Mouse (Mus musculus): ENCODE data around the gene Aif1l. TPM values are rescaled to one million over a fixed set of nuclear protein-coding genes. Genes with fewer than 3 reads are reported as not detected.
"Not testable (repeated sequence)": the region's sequence is repeated elsewhere in the genome, so short reads cannot be mapped to it uniquely, and the experiment has no call there.

Gene Aif1l
- 50.3 and 54.3 TPM in 2 replicates for polyA plus RNA-seq (2015; fragmentation: Nextera tagmentation; extraction: Ambion mirVana)

GRCm38 (mm10) chr2:31950058-31950871 lies at the start of gene Aif1l:
Aif1l (plus strand) TSS chr2:31950139.
- Histone ChIP-seq H3K9me3 (no peaks in the 10 kb centered on the region), H3K36me3 (peaks cover 15% of the 10 kb centered on the region; the same call in 1 of the 2 replicates), H3K27ac (no peak within 1 kb of the TSS), H3K9ac (peak within 1 kb of the TSS; percentile 82), H3K4me2 (replicated peaks) (peak within 1 kb of the TSS; percentile 89), H3K4me1 (peaks cover 25% of the 10 kb centered on the region), H3K4me3 (peak within 1 kb of the TSS; percentile 80), H3K27me3 (no peaks in the 10 kb centered on the region)
- WGBS = under 1% methylated on average over 56 of the region's 66 CpGs
- ATAC-seq (ENCODE audit: low FRiP score, low read depth) = peak; percentile 70

GRCm38 (mm10) chr2:31900932-31901331 lies 49.0 kb upstream of the Aif1l start:
- Histone ChIP-seq H3K27me3 (no peaks in the 10 kb centered on the region), H3K27ac (no peak overlapping the region), H3K9me3 (no peaks in the 10 kb centered on the region), H3K9ac (no peak overlapping the region; the same call in 1 of the 2 replicates), H3K4me1 (peaks cover 14% of the 10 kb centered on the region), H3K36me3 (no peaks in the 10 kb centered on the region), H3K4me3 (no peak overlapping the region), H3K4me2 (replicated peaks) (no peak overlapping the region)
- ATAC-seq (ENCODE audit: low FRiP score, low read depth) = no peak
- WGBS = 80% methylated on average over 4 of the region's 4 CpGs

- Histone ChIP-seq H3K9ac (no peak overlapping the region), H3K4me3 (no peak overlapping the region), H3K36me3 (no peaks in the 10 kb centered on the region), H3K4me2 (replicated peaks) (no peak overlapping the region), H3K9me3 (no peaks in the 10 kb centered on the region), H3K27ac (no peak overlapping the region), H3K27me3 (no peaks in the 10 kb centered on the region), H3K4me1 (peaks cover 19% of the 10 kb centered on the region)
- no peak for ATAC-seq (ENCODE audit: low FRiP score, low read depth)
- 48% methylated on average over 4 of the region's 4 CpGs for WGBS
These were observed 48.1 kb upstream of the Aif1l start for GRCm38 (mm10) chr2:31901659-31902362.

- 4% methylated on average over 6 of the region's 6 CpGs for WGBS
- ATAC-seq (ENCODE audit: low FRiP score, low read depth) = no peak
- Histone ChIP-seq H3K9me3 (no peaks in the 10 kb centered on the region), H3K9ac (peak overlapping the region; percentile 48; the same call in 1 of the 2 replicates), H3K36me3 (no peaks in the 10 kb centered on the region), H3K27ac (no peak overlapping the region), H3K4me1 (peaks cover 19% of the 10 kb centered on the region), H3K4me2 (replicated peaks) (no peak overlapping the region), H3K4me3 (no peak overlapping the region), H3K27me3 (no peaks in the 10 kb centered on the region)
These were observed 45.9 kb upstream of the Aif1l start for GRCm38 (mm10) chr2:31904089-31904488.

DNA sequence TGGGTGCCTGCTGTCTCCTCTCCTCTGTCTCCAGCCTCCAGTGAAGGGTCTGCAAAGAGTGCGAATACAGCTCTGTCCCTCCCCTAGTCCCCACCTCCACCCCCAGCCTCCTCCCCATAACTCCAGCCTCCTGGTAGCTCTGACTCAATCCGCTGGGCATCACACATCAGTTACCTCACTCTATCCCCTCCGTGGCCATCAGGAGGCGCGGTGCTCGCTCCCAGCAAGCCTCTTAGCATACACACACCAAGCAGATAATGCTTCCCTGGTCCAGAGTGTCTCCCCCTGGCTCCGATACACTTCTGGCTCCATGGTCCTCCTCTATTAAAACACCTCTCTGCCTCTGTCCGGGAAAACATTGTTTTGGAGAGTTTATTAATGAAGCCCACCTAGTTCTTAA lies 45.3 kb upstream of the Aif1l start:
- Histone ChIP-seq H3K9me3 (no peaks in the 10 kb centered on the region), H3K27ac (no peak overlapping the region), H3K36me3 (no peaks in the 10 kb centered on the region), H3K4me1 (peaks cover 19% of the 10 kb centered on the region), H3K4me3 (no peak overlapping the region), H3K27me3 (no peaks in the 10 kb centered on the region), H3K9ac (no peak overlapping the region), H3K4me2 (replicated peaks) (no peak overlapping the region)
- WGBS = 10% methylated on average over 8 of the region's 8 CpGs
- no peak for ATAC-seq (ENCODE audit: low FRiP score, low read depth)

DNA sequence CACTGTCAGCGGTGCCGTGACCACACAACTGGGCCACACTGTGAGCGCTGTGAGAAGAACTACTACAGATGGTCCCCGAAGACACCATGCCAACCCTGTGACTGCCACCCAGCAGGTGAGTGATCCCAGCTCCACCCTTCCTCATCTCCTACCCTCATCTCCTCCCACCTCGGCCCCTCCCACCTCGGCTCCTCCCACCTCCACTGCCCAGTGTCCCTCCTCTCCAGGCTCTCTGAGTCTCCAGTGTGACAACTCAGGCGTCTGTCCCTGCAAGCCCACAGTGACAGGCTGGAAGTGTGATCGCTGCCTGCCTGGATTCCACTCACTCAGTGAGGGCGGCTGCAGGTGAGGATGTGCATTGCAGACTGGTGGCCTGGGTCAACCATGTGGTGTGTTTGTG lies 44.3 kb upstream of the Aif1l start:
- WGBS = 30% methylated on average over 9 of the region's 9 CpGs
- no peak for ATAC-seq (ENCODE audit: low FRiP score, low read depth)
- H3K27me3 ChIP-seq = no peaks in the 10 kb centered on the region

DNA sequence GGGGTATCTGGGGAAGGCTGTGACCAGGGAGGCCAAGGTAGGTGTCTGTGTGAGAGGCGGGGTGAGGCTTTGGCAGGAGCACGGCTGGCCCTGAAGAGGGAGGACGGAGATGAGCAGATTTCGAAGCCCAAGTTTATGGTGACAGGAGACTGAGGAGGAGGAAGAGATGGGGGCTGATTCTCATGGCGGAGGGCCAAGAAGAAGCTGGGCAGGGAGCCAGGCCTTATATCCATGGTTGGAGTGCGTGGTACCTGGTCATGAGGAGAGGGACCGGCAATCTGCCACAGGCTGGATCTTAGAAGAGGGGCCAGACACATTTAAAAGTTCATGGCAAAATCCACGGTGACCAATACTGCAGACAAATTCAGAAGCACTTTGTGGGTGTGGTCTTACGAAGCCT lies 43.5 kb upstream of the Aif1l start:
- Histone ChIP-seq H3K9ac (no peak overlapping the region), H3K27ac (no peak overlapping the region), H3K4me2 (replicated peaks) (no peak overlapping the region), H3K4me1 (peaks cover 19% of the 10 kb centered on the region), H3K9me3 (no peaks in the 10 kb centered on the region), H3K4me3 (no peak overlapping the region), H3K36me3 (no peaks in the 10 kb centered on the region), H3K27me3 (no peaks in the 10 kb centered on the region)
- ATAC-seq (ENCODE audit: low FRiP score, low read depth) = no peak
- WGBS = 72% methylated on average over 9 of the region's 9 CpGs

More for the DNA sequence above, 44.3 kb upstream of the Aif1l start:
- H3K4me2 ChIP-seq (replicated peaks) = no peak overlapping the region
- no peaks in the 10 kb centered on the region for H3K36me3 ChIP-seq
- no peak overlapping the region for H3K9ac ChIP-seq
- peaks cover 19% of the 10 kb centered on the region for H3K4me1 ChIP-seq
- no peaks in the 10 kb centered on the region for H3K9me3 ChIP-seq
- no peak overlapping the region for H3K4me3 ChIP-seq
- H3K27ac ChIP-seq = no peak overlapping the region

GRCm38 (mm10) chr2:31912575-31912974 lies 37.4 kb upstream of the Aif1l start:
- 66% methylated on average over 4 of the region's 4 CpGs for WGBS
- Histone ChIP-seq H3K4me3 (no peak overlapping the region), H3K4me1 (no peaks in the 10 kb centered on the region), H3K27ac (no peak overlapping the region), H3K36me3 (no peaks in the 10 kb centered on the region), H3K9ac (no peak overlapping the region), H3K27me3 (no peaks in the 10 kb centered on the region), H3K4me2 (replicated peaks) (no peak overlapping the region), H3K9me3 (no peaks in the 10 kb centered on the region)
- no peak for ATAC-seq (ENCODE audit: low FRiP score, low read depth)

- not testable (repeated sequence) for ATAC-seq (ENCODE audit: low FRiP score, low read depth); H3K9ac ChIP-seq; H3K4me2 ChIP-seq (replicated peaks); H3K36me3 ChIP-seq; H3K4me3 ChIP-seq; H3K27ac ChIP-seq; H3K4me1 ChIP-seq; H3K9me3 ChIP-seq; H3K27me3 ChIP-seq
These were observed 35.7 kb upstream of the Aif1l start for GRCm38 (mm10) chr2:31914213-31914612.

- no peak overlapping the region for H3K4me3 ChIP-seq
- H3K4me2 ChIP-seq (replicated peaks) = no peak overlapping the region
- no peak overlapping the region for H3K27ac ChIP-seq
- no peak for ATAC-seq (ENCODE audit: low FRiP score, low read depth)
- 21% methylated on average over 4 of the region's 4 CpGs for WGBS
- H3K36me3 ChIP-seq = no peaks in the 10 kb centered on the region
- no peaks in the 10 kb centered on the region for H3K9me3 ChIP-seq
- H3K27me3 ChIP-seq = no peaks in the 10 kb centered on the region
- no peak overlapping the region for H3K9ac ChIP-seq
- no peaks in the 10 kb centered on the region for H3K4me1 ChIP-seq
These were observed 34.8 kb upstream of the Aif1l start for GRCm38 (mm10) chr2:31915112-31915511.

DNA sequence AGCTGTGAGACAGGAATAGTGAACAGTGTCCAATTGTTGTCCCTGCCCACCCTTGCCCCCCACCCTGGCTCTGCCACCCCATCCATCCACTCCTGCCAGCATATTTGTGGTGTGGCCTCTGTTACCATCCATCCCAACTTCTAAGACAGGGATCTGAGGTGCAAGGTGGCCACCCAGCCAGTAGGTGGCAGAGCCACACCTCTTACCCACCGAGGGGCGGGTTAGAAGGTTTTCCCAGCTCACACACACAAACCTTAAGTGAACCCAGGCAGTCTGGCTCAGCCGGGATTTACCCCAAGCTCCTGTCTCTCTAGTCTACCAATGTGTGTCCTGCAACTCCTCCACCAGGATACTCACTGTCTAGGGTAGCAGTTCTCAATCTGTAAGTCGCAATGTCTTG lies 32.3 kb upstream of the Aif1l start:
- Histone ChIP-seq H3K4me3 (no peak overlapping the region), H3K9me3 (no peaks in the 10 kb centered on the region), H3K36me3 (no peaks in the 10 kb centered on the region), H3K9ac (no peak overlapping the region), H3K4me1 (no peaks in the 10 kb centered on the region), H3K4me2 (replicated peaks) (no peak overlapping the region), H3K27me3 (0 out of 2 replicates have a peak, but pooled peaks cover 9% of the 10 kb centered on the region), H3K27ac (no peak overlapping the region)
- ATAC-seq (ENCODE audit: low FRiP score, low read depth) = no peak
- 24% methylated on average over 4 of the region's 4 CpGs for WGBS

GRCm38 (mm10) chr2:31923645-31924044 lies 26.3 kb upstream of the Aif1l start:
- no peak overlapping the region for H3K4me3 ChIP-seq
- no peak for ATAC-seq (ENCODE audit: low FRiP score, low read depth)
- H3K27me3 ChIP-seq = 0 out of 2 replicates have a peak, but pooled peaks cover 9% of the 10 kb centered on the region
- H3K4me1 ChIP-seq = no peaks in the 10 kb centered on the region
- H3K36me3 ChIP-seq = no peaks in the 10 kb centered on the region
- 73% methylated on average over 4 of the region's 4 CpGs for WGBS
- no peak overlapping the region for H3K27ac ChIP-seq
- H3K9me3 ChIP-seq = no peaks in the 10 kb centered on the region
- H3K9ac ChIP-seq = no peak overlapping the region
- no peak overlapping the region for H3K4me2 ChIP-seq (replicated peaks)
